Mouse (Mus musculus) brain, embryonic 14.5 days (tissue): ENCODE measurements around the gene Daam2. TPM values are rescaled to one million over a fixed set of nuclear protein-coding genes. Genes with fewer than 3 reads are reported as not detected.

Experiments used
- DNase-seq: peaks from one replicate; pipeline ENCODE4 v3.0.0-alpha.2; 2011; ENCODE audit warnings: low read depth
- CTCF ChIP-seq: fragments of 200-500 bp; IDR thresholded peaks from 2 replicates; pipeline ENCODE4 v1.5.1; 2012; ENCODE audit warnings: inconsistent platforms, mild to moderate bottlenecking, moderate library complexity, borderline replicate concordance; ENCODE audit not compliant: insufficient read depth, insufficient read length; ENCODE audit errors: extremely low read depth
- POLR2A ChIP-seq: fragments of 200-500 bp; IDR thresholded peaks from 2 replicates; pipeline ENCODE4 v1.6.1; 2012; ENCODE audit warnings: mild to moderate bottlenecking, inconsistent platforms, borderline replicate concordance; ENCODE audit not compliant: poor library complexity, insufficient read depth, insufficient read length, severe bottlenecking; ENCODE audit errors: extremely low read depth
- polyA plus RNA-seq: library from polyadenylated mRNA; depleted of rRNA; stranded (reverse); fragments of >200 nt; gene quantifications from 2 replicates; pipeline ENCODE4 v1.2.3, GENCODE M21; 2012

Gene Daam2
- polyA plus RNA-seq, 1 experiment, result 13.9 TPM

DNA sequence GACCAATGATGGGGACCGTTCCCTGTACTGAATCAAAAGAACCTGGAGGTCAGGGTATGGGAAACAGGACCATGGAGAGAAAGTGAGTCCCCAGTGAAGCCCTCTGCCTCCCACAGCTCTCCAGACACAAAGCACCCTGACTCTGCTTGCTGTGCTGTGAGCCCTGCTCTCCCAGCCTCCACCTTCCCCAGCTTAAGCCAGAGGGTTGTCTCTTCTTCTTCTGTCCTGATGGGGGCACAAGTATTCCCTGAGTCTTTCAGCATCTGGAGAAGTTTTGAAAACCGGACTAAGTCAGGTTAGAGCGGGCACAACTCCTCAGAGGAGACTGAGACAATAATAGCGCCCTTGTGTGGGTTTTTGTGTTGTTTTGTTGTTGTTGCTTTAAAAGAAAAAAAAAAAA, 2.2 kb downstream of the Daam2 start:
- TF ChIP-seq CTCF (no peak), POLR2A (no peak)
- no peak for DNase-seq

DNA sequence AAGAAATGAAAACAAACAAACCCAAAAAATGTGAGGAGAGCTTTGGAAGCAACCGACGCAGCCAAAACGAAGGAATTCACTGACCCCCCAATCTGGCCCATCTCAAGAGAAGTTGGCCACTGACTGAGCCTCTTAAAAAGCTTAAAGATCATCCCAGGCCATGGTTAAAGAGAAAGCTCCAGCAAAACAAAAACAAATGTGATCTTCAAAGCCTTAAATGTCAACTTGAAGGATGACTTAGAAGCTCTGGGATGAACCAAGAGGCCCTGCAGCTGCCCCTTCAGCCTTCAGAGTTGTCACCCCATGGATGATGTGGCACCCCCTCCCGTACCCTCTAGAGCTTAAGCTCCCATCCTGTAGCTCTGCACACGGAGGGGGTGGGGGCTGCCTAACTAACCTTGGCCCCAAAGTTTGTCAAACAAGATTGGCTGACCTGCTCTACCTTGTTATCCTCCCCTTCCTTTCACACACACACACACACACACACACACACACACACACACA, 4.3 kb downstream of the Daam2 start:
- TF ChIP-seq POLR2A (no peak), CTCF (no peak)
- no peak for DNase-seq

DNA sequence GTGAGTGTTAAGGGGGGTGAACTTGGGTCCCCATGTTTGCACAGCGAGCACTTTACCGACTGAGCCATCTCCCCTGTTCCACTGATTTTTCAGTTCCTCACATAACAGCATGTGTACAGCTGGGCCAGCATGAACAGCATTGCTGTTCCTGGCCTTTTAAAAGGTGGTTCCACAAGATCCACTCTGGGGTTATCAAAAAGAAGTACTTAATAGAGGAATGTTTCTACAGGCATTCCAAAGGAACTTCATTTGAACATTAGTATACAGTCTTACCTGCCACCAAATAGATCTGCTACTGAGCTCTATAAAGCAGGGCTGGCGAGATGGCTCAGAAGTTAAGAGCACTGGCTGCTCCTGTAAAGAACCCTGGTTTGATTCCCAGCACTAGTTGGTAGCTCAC, 8.0 kb downstream of the Daam2 start:
- no peak for TF ChIP-seq CTCF
- no peak for TF ChIP-seq POLR2A
- DNase-seq, result no peak

GRCm38 (mm10) chr17:49551991-49552390, 12.2 kb downstream of the Daam2 start:
- TF ChIP-seq CTCF (no peak), POLR2A (no peak)
- no peak for DNase-seq

DNA sequence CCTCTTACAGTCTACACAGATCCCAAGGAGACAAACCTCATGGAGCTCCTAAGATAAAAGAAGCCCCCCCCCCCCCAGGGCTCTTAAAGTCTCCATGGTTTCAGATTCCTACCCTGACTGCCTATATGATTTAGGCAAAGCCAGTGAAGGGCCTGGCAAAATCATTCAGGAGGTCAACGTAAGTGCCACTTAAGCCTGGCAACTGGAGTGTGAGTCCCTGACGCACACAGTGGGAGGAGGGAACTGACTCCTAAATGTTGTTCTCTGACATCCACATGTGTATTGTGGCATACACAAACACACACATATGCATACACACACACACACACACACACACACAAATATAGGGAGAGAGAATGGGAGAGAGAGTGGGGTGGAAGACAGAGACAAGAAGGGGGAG, 12.7 kb downstream of the Daam2 start:
- no peak for TF ChIP-seq POLR2A
- TF ChIP-seq CTCF, result no peak
- DNase-seq, result no peak

DNA sequence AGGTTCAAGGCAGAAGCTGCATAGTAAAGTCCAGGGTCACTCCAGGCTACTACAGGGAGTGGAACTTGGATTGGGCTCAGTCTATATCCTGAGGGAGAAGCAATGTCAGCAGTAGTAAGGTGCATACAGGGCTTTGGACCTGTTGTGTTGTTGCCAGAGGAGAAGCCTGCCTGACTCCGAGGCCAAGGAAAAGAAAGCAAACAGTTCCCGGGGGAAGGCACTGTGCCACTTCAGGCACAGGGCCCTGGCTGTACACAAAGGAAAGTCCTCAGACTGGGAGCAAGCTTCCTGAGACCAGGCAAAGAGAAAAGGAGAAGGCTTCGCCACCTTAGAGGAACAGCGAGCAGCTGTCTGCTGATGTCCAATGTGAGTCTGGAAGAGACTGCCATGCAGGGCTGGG, 18.1 kb downstream of the Daam2 start:
- DNase-seq, result no peak
- TF ChIP-seq POLR2A (no peak), CTCF (no peak)

- TF ChIP-seq POLR2A, result no peak
- TF ChIP-seq CTCF, result no peak
- no peak for DNase-seq
These were observed 18.7 kb downstream of the Daam2 start for GRCm38 (mm10) chr17:49545424-49545823.

DNA sequence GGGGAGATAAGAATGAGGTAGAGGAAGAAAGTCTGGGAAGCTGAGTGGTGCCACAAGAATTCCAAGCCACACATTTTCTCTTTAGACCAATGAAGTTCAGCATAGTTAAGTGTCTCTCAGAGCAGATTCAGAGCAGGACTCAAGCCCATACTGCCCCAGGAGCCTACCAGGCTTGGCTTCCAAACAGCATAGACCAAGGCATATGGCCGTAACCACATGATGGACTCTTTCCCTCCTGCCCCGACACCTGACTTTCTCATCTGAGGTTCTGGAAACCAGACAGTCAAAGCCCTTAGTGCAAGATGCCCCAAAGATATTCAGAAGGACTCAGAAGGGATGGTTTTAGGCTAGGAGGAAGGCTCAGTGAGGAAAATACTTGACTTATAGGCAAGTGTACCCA, 19.6 kb downstream of the Daam2 start:
- TF ChIP-seq POLR2A, result no peak
- no peak for TF ChIP-seq CTCF
- DNase-seq, result no peak

DNA sequence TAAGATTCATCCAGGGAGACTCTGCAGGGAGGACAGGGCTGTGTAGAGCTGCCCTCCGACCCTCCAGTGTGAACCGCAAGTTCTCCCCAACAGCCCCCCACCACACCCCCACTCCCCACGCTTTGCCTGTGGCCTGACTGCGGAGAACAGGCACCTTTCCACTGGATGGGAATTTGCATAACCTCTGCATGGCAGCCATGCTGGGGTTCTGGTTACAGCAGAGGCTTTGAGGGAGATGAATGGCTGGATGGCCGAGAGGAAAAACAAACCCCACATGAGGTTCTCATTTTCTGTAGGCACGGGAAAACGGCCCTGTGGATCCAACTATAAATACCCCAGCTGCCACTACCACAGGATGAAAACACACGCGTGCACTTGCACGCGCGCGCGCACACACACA, 23.4 kb downstream of the Daam2 start:
- no peak for TF ChIP-seq CTCF
- no peak for TF ChIP-seq POLR2A
- DNase-seq, result no peak

DNA sequence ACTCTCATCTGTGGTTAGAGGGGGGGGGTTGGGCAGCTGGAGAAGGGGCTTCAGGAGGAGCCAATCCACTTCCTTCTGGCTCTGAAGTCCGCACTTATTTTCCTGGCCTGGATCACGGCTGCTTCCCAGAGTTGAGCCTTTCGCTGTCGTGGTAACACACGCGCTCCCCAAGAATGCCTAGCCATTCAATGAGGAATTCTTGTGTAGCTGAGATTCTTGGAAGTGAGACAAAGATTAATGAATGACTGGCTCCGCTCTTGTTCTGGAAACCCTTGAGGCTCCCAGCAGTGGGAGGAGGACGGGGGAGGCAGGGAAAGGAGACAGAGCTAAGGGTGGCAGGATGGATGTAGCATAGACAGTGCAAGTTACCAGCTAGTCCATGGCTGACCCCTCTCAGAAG, 24.9 kb downstream of the Daam2 start:
- TF ChIP-seq CTCF (no peak), POLR2A (no peak)
- DNase-seq, result peak; percentile 96

GRCm38 (mm10) chr17:49535580-49535979, 28.6 kb downstream of the Daam2 start:
- TF ChIP-seq POLR2A, result no peak
- no peak for TF ChIP-seq CTCF
- peak; percentile 54 for DNase-seq

DNA sequence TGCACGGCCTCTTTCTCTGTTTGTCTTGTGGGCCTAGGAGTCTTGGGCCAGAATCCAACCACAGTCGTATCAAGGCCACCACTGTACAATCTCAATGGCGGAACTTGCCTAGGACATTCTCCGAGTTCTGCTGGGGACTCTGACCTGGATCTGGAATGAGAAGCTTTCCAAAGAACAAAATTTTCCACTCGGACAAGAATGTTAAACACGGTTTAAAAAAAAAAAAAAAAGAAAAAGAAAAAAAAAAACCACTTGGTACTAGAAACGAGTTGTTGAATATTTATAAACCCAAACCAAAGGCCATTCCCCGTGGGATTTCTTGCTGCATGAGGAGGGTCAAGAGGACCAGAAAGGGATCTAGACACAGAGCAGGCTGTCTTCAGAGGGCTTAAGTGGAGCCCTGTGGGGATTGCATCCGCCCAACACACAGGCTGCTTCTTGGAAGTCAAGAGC, 29.9 kb downstream of the Daam2 start:
- DNase-seq, result peak; percentile 56
- no peak for TF ChIP-seq POLR2A
- no peak for TF ChIP-seq CTCF
